8 mouse cellular contexts compared by ENCODE assay signal in genomic region chr8:77518201-77519115, GRCm38 (mm10). TPM values are rescaled to one million over a fixed set of nuclear protein-coding genes. Genes with fewer than 3 reads are reported as not detected.
DNase-seq lines count a peak whose midpoint lies in the region; ATAC-seq and TF ChIP-seq lines count a peak whose summit lies in the region.

No protein-coding gene starts in this region.

- H3K27ac ChIP-seq in kidney, embryonic 16.5 days (ENCODE audit: low read length): peak overlapping the region; percentile 64
- peak overlapping the region; percentile 93 for H3K27ac ChIP-seq in limb, embryonic 12.5 days

- DNase-seq in kidney, postnatal 10 days: no peak
- DNase-seq in Patski (ENCODE audit: low read depth, low spot score): no peak
- peak; percentile 56 to 73 for DNase-seq in frontal cortex, postnatal 36 days (ENCODE audit: low spot score in 2 of 2)
- peak; percentile 59 for DNase-seq in right cerebral cortex, postnatal 25 days
- DNase-seq in spleen, postnatal 4 days (ENCODE audit: low spot score in 2 of 2): no peak

- ATAC-seq in kidney, embryonic 16.5 days (ENCODE audit: low FRiP score, low TSS enrichment): peak; percentile 46; the same call in 1 of the 2 replicates
- ATAC-seq in Patski: peak; percentile 59
- peak; percentile 12; the same call in 1 of the 2 replicates for ATAC-seq in limb, embryonic 12.5 days (ENCODE audit: insufficient number of reproducible peaks, insufficient read depth, low FRiP score, low TSS enrichment, low read depth)
- no peak for ATAC-seq in erythroid progenitor cell, adult 5-6 weeks (replicated peaks; ENCODE audit: low FRiP score, poor library complexity, severe bottlenecking)

- peak overlapping the region; percentile 84 for H3K4me3 ChIP-seq in kidney, embryonic 16.5 days (ENCODE audit: low read length)
- H3K4me3 ChIP-seq in limb, embryonic 12.5 days (replicated peaks): peak overlapping the region; percentile 81

- in situ Hi-C loops in Patski (cut with MboI; ENCODE audit: low pct_unique_long_range_greater_than_20kb): loop anchor here (10.0 kb wide), 1 partner anchor 94 kb away; no protein-coding TSS in a partner anchor

- peak overlapping the region; percentile 83 for H3K4me2 ChIP-seq in kidney, embryonic 16.5 days (replicated peaks; ENCODE audit: low read depth, low read length)
- peak overlapping the region; percentile 81 for H3K4me2 ChIP-seq in limb, embryonic 12.5 days

- CTCF ChIA-PET in Patski (lab: Charles Lee): no interaction called here

- no peaks in the 10 kb centered on the region for H3K27me3 ChIP-seq in kidney, embryonic 16.5 days (ENCODE audit: insufficient read depth, low read length)
- H3K27me3 ChIP-seq in Patski: no peaks in the 10 kb centered on the region
- no peaks in the 10 kb centered on the region for H3K27me3 ChIP-seq in limb, embryonic 12.5 days

- H3K9me3 ChIP-seq in kidney, embryonic 16.5 days (ENCODE audit: low read length): no peaks in the 10 kb centered on the region
- H3K9me3 ChIP-seq in limb, embryonic 12.5 days: no peaks in the 10 kb centered on the region

- H3K36me3 ChIP-seq in kidney, embryonic 16.5 days (ENCODE audit: insufficient read depth, low read length): no peaks in the 10 kb centered on the region
- no peaks in the 10 kb centered on the region for H3K36me3 ChIP-seq in limb, embryonic 12.5 days

- POLR2A ChIA-PET in Patski (lab: Charles Lee): interaction anchor here (1.3 kb wide), 1 partner anchor 30 kb away, joined by 6 read pairs; no protein-coding TSS in a partner anchor

- TF ChIP-seq CTCF in Patski (IDR thresholded peaks at IDR 0.05): no peak

- peaks cover 38% of the 10 kb centered on the region for H3K4me1 ChIP-seq in kidney, embryonic 16.5 days (ENCODE audit: insufficient read depth, low read length)
- H3K4me1 ChIP-seq in limb, embryonic 12.5 days (replicated peaks): peaks cover 52% of the 10 kb centered on the region

- 4% methylated on average over 33 of the region's 33 CpGs for WGBS in kidney, embryonic 16.5 days
- under 1% methylated on average over 33 of the region's 33 CpGs for WGBS in limb, embryonic 12.5 days

- H3K9ac ChIP-seq in kidney, embryonic 16.5 days (replicated peaks; ENCODE audit: low read length): peak overlapping the region; percentile 93
- H3K9ac ChIP-seq in limb, embryonic 12.5 days (replicated peaks): peak overlapping the region; percentile 81

RNA-seq across cellular contexts. Expression of gene Arhgap10, which starts 0.7 kb away (rescaled TPM):
- polyA plus RNA-seq in kidney, embryonic 16.5 days (2015; fragmentation: Nextera tagmentation; extraction: Ambion mirVana): 31.7 and 36.0 TPM in 2 replicates
- polyA plus RNA-seq in Patski (2021): 45.5 TPM
- polyA plus RNA-seq in limb, embryonic 12.5 days (2016; fragmentation: Nextera tagmentation; extraction: Ambion mirVana): 36.8 and 39.2 TPM in 2 replicates
- 0.84 and 1.1 TPM in 2 replicates for total RNA-seq in erythroid progenitor cell, adult 5-6 weeks (2015; ENCODE audit: low replicate concordance)
- total RNA-seq in erythroid progenitor cell, adult 5-6 weeks (2017; ENCODE audit: low replicate concordance): 3.5 and 3.9 TPM in 2 replicates

RNA-seq across cellular contexts. Expression of gene Prmt9, which starts 30.7 kb away (rescaled TPM):
- 21.2 and 23.2 TPM in 2 replicates for polyA plus RNA-seq in kidney, embryonic 16.5 days (2015; fragmentation: Nextera tagmentation; extraction: Ambion mirVana)
- 20.4 TPM for polyA plus RNA-seq in Patski (2021)
- polyA plus RNA-seq in limb, embryonic 12.5 days (2016; fragmentation: Nextera tagmentation; extraction: Ambion mirVana): 24.2 and 24.8 TPM in 2 replicates
- total RNA-seq in erythroid progenitor cell, adult 5-6 weeks (2015; ENCODE audit: low replicate concordance): 5.0 and 9.6 TPM in 2 replicates
- total RNA-seq in erythroid progenitor cell, adult 5-6 weeks (2017; ENCODE audit: low replicate concordance): 3.9 and 5.6 TPM in 2 replicates

Comparison
In these comparisons a context has a peak if more than half of its experiments do, and no peak if none do; other contexts are left out.
1. DNase-seq: peak in frontal cortex, postnatal 36 days (2 of 2) and right cerebral cortex, postnatal 25 days (single experiment); none in kidney, postnatal 10 days (single experiment), Patski (single experiment) and spleen, postnatal 4 days (0 of 2).